Mouse (Mus musculus): ENCODE results near the gene Mrc2. TPM values are rescaled to one million over a fixed set of nuclear protein-coding genes. Genes with fewer than 3 reads are reported as not detected.

The Mrc2 gene
- polyA plus RNA-seq, 1 experiment = 24.4 TPM

DNA sequence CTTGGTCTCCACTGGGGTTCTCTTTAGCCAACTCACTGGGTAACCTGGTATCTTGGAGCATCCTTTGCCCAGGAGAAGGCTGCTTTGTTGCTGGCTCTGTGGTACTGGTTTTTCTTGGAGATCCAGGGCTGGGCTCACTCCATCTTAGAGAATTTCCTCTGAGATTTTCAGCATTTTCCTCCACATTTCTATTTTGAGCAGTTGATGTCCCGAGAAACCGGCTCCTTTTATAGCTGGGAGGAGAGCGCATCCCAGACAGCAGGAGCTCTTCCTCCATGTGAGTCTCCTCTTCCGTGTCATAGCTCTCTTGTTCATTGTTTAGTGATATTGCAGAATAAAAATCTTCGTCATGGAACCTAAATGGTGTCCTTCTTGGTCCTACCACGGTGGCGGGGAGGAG lies 97.8 kb downstream of the Mrc2 start:
- DNase-seq (ENCODE audit: low spot score) = no peak

Other genes starting within 250 kb of the Mrc2 start
- 0.09 TPM in 1 of 2 replicates, not detected in the other for gene Efcab3, start 229.1 kb upstream of the Mrc2 start, polyA plus RNA-seq (2012; rRNA removed)
- 22.1 and 30.5 TPM in 2 replicates for gene Mettl2, start 166.2 kb upstream of the Mrc2 start, polyA plus RNA-seq (2012; rRNA removed)
- not detected in 2 replicates for gene Gm10842, start 145.8 kb upstream of the Mrc2 start, polyA plus RNA-seq (2012; rRNA removed)
- 37.9 and 39.6 TPM in 2 replicates for gene Tlk2, start 113.8 kb upstream of the Mrc2 start, polyA plus RNA-seq (2012; rRNA removed)
- not detected in 2 replicates for gene March10, start 164.1 kb downstream of the Mrc2 start, polyA plus RNA-seq (2012; rRNA removed)